Mouse (Mus musculus): ENCODE measurements around the gene Scp2. TPM values are rescaled to one million over a fixed set of nuclear protein-coding genes. Genes with fewer than 3 reads are reported as not detected.
"Not testable (repeated sequence)": the region's sequence is repeated elsewhere in the genome, so short reads cannot be mapped to it uniquely, and the experiment has no call there.

Gene Scp2
- polyA plus RNA-seq, 1 experiment from 2014 or later = 182 TPM

GRCm38 (mm10) chr4:108145554-108145953 lies 756 bp upstream of the Scp2 start:
- H3K9me3 ChIP-seq (replicated peaks; ENCODE audit: control insufficient read depth, low read length); H3K27me3 ChIP-seq (ENCODE audit: control insufficient read depth, insufficient read depth, low read length); H3K4me3 ChIP-seq (ENCODE audit: low read depth, low read length); H3K4me1 ChIP-seq (ENCODE audit: control insufficient read depth, insufficient read depth, low read length); H3K36me3 ChIP-seq (ENCODE audit: control insufficient read depth, insufficient read depth, low read length); H3K4me2 ChIP-seq; H3K27ac ChIP-seq (ENCODE audit: low read depth, low read length); ATAC-seq (replicated peaks; ENCODE audit: insufficient number of reproducible peaks, low FRiP score, low TSS enrichment); H3K9ac ChIP-seq (ENCODE audit: low read depth, low read length): not testable (repeated sequence)
- 37% methylated on average over 3 of the region's 3 CpGs for WGBS (ENCODE audit: insufficient replicate concordance)

- Histone ChIP-seq H3K9me3 (replicated peaks; ENCODE audit: control insufficient read depth, low read length) (peaks cover 3% of the 10 kb centered on the region; the same call in 1 of the 2 replicates), H3K36me3 (ENCODE audit: control insufficient read depth, insufficient read depth, low read length) (no peaks in the 10 kb centered on the region), H3K27ac (ENCODE audit: low read depth, low read length) (no peak overlapping the region), H3K4me1 (ENCODE audit: control insufficient read depth, insufficient read depth, low read length) (no peaks in the 10 kb centered on the region), H3K27me3 (ENCODE audit: control insufficient read depth, insufficient read depth, low read length) (no peaks in the 10 kb centered on the region), H3K9ac (ENCODE audit: low read depth, low read length) (no peak overlapping the region), H3K4me2 (no peak overlapping the region), H3K4me3 (ENCODE audit: low read depth, low read length) (no peak overlapping the region)
- no peak for ATAC-seq (replicated peaks; ENCODE audit: insufficient number of reproducible peaks, low FRiP score, low TSS enrichment)
These were observed 1.0 kb downstream of the Scp2 start for GRCm38 (mm10) chr4:108143778-108144177.

GRCm38 (mm10) chr4:108143178-108143577 lies 1.6 kb downstream of the Scp2 start:
- H3K36me3 ChIP-seq (ENCODE audit: control insufficient read depth, insufficient read depth, low read length); H3K4me1 ChIP-seq (ENCODE audit: control insufficient read depth, insufficient read depth, low read length); H3K4me3 ChIP-seq (ENCODE audit: low read depth, low read length); H3K27me3 ChIP-seq (ENCODE audit: control insufficient read depth, insufficient read depth, low read length); H3K4me2 ChIP-seq; ATAC-seq (replicated peaks; ENCODE audit: insufficient number of reproducible peaks, low FRiP score, low TSS enrichment); H3K27ac ChIP-seq (ENCODE audit: low read depth, low read length); H3K9me3 ChIP-seq (replicated peaks; ENCODE audit: control insufficient read depth, low read length); H3K9ac ChIP-seq (ENCODE audit: low read depth, low read length): not testable (repeated sequence)
- WGBS (ENCODE audit: insufficient replicate concordance) = 74% methylated on average over 2 of the region's 2 CpGs

- no peak for ATAC-seq (replicated peaks; ENCODE audit: insufficient number of reproducible peaks, low FRiP score, low TSS enrichment)
- no peaks in the 10 kb centered on the region for H3K4me1 ChIP-seq (ENCODE audit: control insufficient read depth, insufficient read depth, low read length)
- no peaks in the 10 kb centered on the region for H3K36me3 ChIP-seq (ENCODE audit: control insufficient read depth, insufficient read depth, low read length)
- H3K4me3 ChIP-seq (ENCODE audit: low read depth, low read length) = no peak overlapping the region
- no peak overlapping the region for H3K9ac ChIP-seq (ENCODE audit: low read depth, low read length)
- no peak overlapping the region for H3K4me2 ChIP-seq
- H3K27ac ChIP-seq (ENCODE audit: low read depth, low read length) = no peak overlapping the region
- 77% methylated on average over 5 of the region's 5 CpGs for WGBS (ENCODE audit: insufficient replicate concordance)
- no peaks in the 10 kb centered on the region for H3K9me3 ChIP-seq (replicated peaks; ENCODE audit: control insufficient read depth, low read length)
- no peaks in the 10 kb centered on the region for H3K27me3 ChIP-seq (ENCODE audit: control insufficient read depth, insufficient read depth, low read length)
These were observed 7.9 kb downstream of the Scp2 start for GRCm38 (mm10) chr4:108136938-108137337.

- no peak for ATAC-seq (replicated peaks; ENCODE audit: insufficient number of reproducible peaks, low FRiP score, low TSS enrichment)
- H3K4me1 ChIP-seq (ENCODE audit: control insufficient read depth, insufficient read depth, low read length) = no peaks in the 10 kb centered on the region
- no peak overlapping the region for H3K9ac ChIP-seq (ENCODE audit: low read depth, low read length)
- H3K27me3 ChIP-seq (ENCODE audit: control insufficient read depth, insufficient read depth, low read length) = no peaks in the 10 kb centered on the region
- no peak overlapping the region for H3K27ac ChIP-seq (ENCODE audit: low read depth, low read length)
- H3K36me3 ChIP-seq (ENCODE audit: control insufficient read depth, insufficient read depth, low read length) = no peaks in the 10 kb centered on the region
- 83% methylated on average over 3 of the region's 3 CpGs for WGBS (ENCODE audit: insufficient replicate concordance)
- H3K4me3 ChIP-seq (ENCODE audit: low read depth, low read length) = no peak overlapping the region
- H3K9me3 ChIP-seq (replicated peaks; ENCODE audit: control insufficient read depth, low read length) = 0 out of 2 replicates have a peak, but pooled peaks cover 2% of the 10 kb centered on the region
- H3K4me2 ChIP-seq = no peak overlapping the region
These were observed 14.3 kb downstream of the Scp2 start for GRCm38 (mm10) chr4:108130452-108130851.

- Histone ChIP-seq H3K4me1 (ENCODE audit: control insufficient read depth, insufficient read depth, low read length) (no peaks in the 10 kb centered on the region), H3K4me3 (ENCODE audit: low read depth, low read length) (no peak overlapping the region), H3K9me3 (replicated peaks; ENCODE audit: control insufficient read depth, low read length) (0 out of 2 replicates have a peak, but pooled peaks cover 2% of the 10 kb centered on the region), H3K27me3 (ENCODE audit: control insufficient read depth, insufficient read depth, low read length) (no peaks in the 10 kb centered on the region), H3K36me3 (ENCODE audit: control insufficient read depth, insufficient read depth, low read length) (no peaks in the 10 kb centered on the region), H3K9ac (ENCODE audit: low read depth, low read length) (no peak overlapping the region), H3K4me2 (no peak overlapping the region), H3K27ac (ENCODE audit: low read depth, low read length) (no peak overlapping the region)
- ATAC-seq (replicated peaks; ENCODE audit: insufficient number of reproducible peaks, low FRiP score, low TSS enrichment) = no peak
- WGBS (ENCODE audit: insufficient replicate concordance) = 76% methylated on average over 2 of the region's 2 CpGs
These were observed 16.5 kb downstream of the Scp2 start for GRCm38 (mm10) chr4:108128339-108128738.

- no peaks in the 10 kb centered on the region for H3K36me3 ChIP-seq (ENCODE audit: control insufficient read depth, insufficient read depth, low read length)
- no peak overlapping the region for H3K4me3 ChIP-seq (ENCODE audit: low read depth, low read length)
- WGBS (ENCODE audit: insufficient replicate concordance) = 81% methylated on average over 5 of the region's 5 CpGs
- no peak overlapping the region for H3K4me2 ChIP-seq
- no peak overlapping the region for H3K9ac ChIP-seq (ENCODE audit: low read depth, low read length)
- no peaks in the 10 kb centered on the region for H3K27me3 ChIP-seq (ENCODE audit: control insufficient read depth, insufficient read depth, low read length)
- H3K27ac ChIP-seq (ENCODE audit: low read depth, low read length) = no peak overlapping the region
- no peaks in the 10 kb centered on the region for H3K4me1 ChIP-seq (ENCODE audit: control insufficient read depth, insufficient read depth, low read length)
- H3K9me3 ChIP-seq (replicated peaks; ENCODE audit: control insufficient read depth, low read length) = 0 out of 2 replicates have a peak, but pooled peaks cover 2% of the 10 kb centered on the region
- no peak for ATAC-seq (replicated peaks; ENCODE audit: insufficient number of reproducible peaks, low FRiP score, low TSS enrichment)
These were observed 17.3 kb downstream of the Scp2 start for GRCm38 (mm10) chr4:108127516-108127915.

- Histone ChIP-seq H3K27me3 (ENCODE audit: control insufficient read depth, insufficient read depth, low read length) (no peaks in the 10 kb centered on the region), H3K9me3 (replicated peaks; ENCODE audit: control insufficient read depth, low read length) (0 out of 2 replicates have a peak, but pooled peaks cover 2% of the 10 kb centered on the region), H3K4me1 (ENCODE audit: control insufficient read depth, insufficient read depth, low read length) (no peaks in the 10 kb centered on the region), H3K36me3 (ENCODE audit: control insufficient read depth, insufficient read depth, low read length) (no peaks in the 10 kb centered on the region), H3K9ac (ENCODE audit: low read depth, low read length) (no peak overlapping the region), H3K4me2 (no peak overlapping the region), H3K27ac (ENCODE audit: low read depth, low read length) (no peak overlapping the region), H3K4me3 (ENCODE audit: low read depth, low read length) (no peak overlapping the region)
- 83% methylated on average over 4 of the region's 4 CpGs for WGBS (ENCODE audit: insufficient replicate concordance)
- no peak for ATAC-seq (replicated peaks; ENCODE audit: insufficient number of reproducible peaks, low FRiP score, low TSS enrichment)
These were observed 18.5 kb downstream of the Scp2 start for GRCm38 (mm10) chr4:108126260-108126659.

- Histone ChIP-seq H3K4me2 (no peak overlapping the region), H3K4me3 (ENCODE audit: low read depth, low read length) (no peak overlapping the region), H3K27ac (ENCODE audit: low read depth, low read length) (no peak overlapping the region), H3K9me3 (replicated peaks; ENCODE audit: control insufficient read depth, low read length) (0 out of 2 replicates have a peak, but pooled peaks cover 2% of the 10 kb centered on the region), H3K27me3 (ENCODE audit: control insufficient read depth, insufficient read depth, low read length) (no peaks in the 10 kb centered on the region), H3K9ac (ENCODE audit: low read depth, low read length) (no peak overlapping the region), H3K4me1 (ENCODE audit: control insufficient read depth, insufficient read depth, low read length) (no peaks in the 10 kb centered on the region), H3K36me3 (ENCODE audit: control insufficient read depth, insufficient read depth, low read length) (no peaks in the 10 kb centered on the region)
- ATAC-seq (replicated peaks; ENCODE audit: insufficient number of reproducible peaks, low FRiP score, low TSS enrichment) = no peak
- 80% methylated on average over 1 of the region's 1 CpGs for WGBS (ENCODE audit: insufficient replicate concordance)
These were observed 20.7 kb downstream of the Scp2 start for GRCm38 (mm10) chr4:108124104-108124503.

Data from heart, embryonic 11.5 days (tissue).